Mouse (Mus musculus) left cerebral cortex, postnatal 10 days (tissue): ENCODE measurements at regions not wholly inside any gene's neighbourhood (a gene's known extent, or its start where the extent isn't known, plus 50 kb on each side); places are given as distances from the start of the nearest gene placed in this dataset.
A peak's percentile ranks its signal among the peaks of the same experiment; 100 is the strongest.

Source experiments
- DNase-seq, 2 experiments: peaks; one replicate each; pipeline ENCODE4 v3.0.0; 2021 to 2022; ENCODE audit warnings: low spot score in 2 of 2, mixed read lengths in 1 of 2; ENCODE audit errors: extremely low spot score in 1 of 2
- intact Hi-C: fragments of 180-260 bp; cut with DNase I; formaldehyde crosslinking; loops from one replicate; pipeline ENCODE4 v1.15.1; 2025

GRCm38 (mm10) chr12:13052845-13053623 is 111.3 kb upstream of the Mycn start:
- intact Hi-C loops: no loop called here
- DNase-seq: no peak

GRCm38 (mm10) chr12:13052164-13052563 is 110.5 kb upstream of the Mycn start:
- intact Hi-C loops: no loop called here
- DNase-seq: no peak

GRCm38 (mm10) chr12:13049659-13050058 is 107.9 kb upstream of the Mycn start:
- DNase-seq: peak in 1 of 2 experiments; percentile 33
- intact Hi-C loops: no loop called here

GRCm38 (mm10) chr12:13048168-13048727 is 106.5 kb upstream of the Mycn start:
- DNase-seq: peak in 1 of 2 experiments; percentile 42
- intact Hi-C loops: no loop called here

GRCm38 (mm10) chr12:13042934-13043333 is 101.2 kb upstream of the Mycn start:
- intact Hi-C loops: no loop called here
- DNase-seq: no peak

GRCm38 (mm10) chr12:13035108-13035741 is 93.5 kb upstream of the Mycn start:
- intact Hi-C loops: no loop called here
- DNase-seq: no peak

- intact Hi-C loops: no loop called here
- DNase-seq: no peak
Measured at GRCm38 (mm10) chr12:13030333-13030732, 88.6 kb upstream of the Mycn start.

GRCm38 (mm10) chr12:13028086-13028485 is 86.4 kb upstream of the Mycn start:
- no peak for DNase-seq
- intact Hi-C loops: no loop called here

GRCm38 (mm10) chr12:13026041-13026580 is 84.4 kb upstream of the Mycn start:
- intact Hi-C loops: no loop called here
- peak in 1 of 2 experiments; percentile 64 for DNase-seq

- no peak for DNase-seq
- intact Hi-C loops: no loop called here
Measured at GRCm38 (mm10) chr12:13024215-13024841, 82.6 kb upstream of the Mycn start.

- intact Hi-C loops: no loop called here
- no peak for DNase-seq
Measured at GRCm38 (mm10) chr12:13011023-13011761, 69.5 kb upstream of the Mycn start.

- no peak for DNase-seq
- intact Hi-C loops: no loop called here
Measured at GRCm38 (mm10) chr12:13010405-13010804, 68.7 kb upstream of the Mycn start.

- peak in 1 of 2 experiments; percentile 28 for DNase-seq
- intact Hi-C loops: no loop called here
Measured at GRCm38 (mm10) chr12:13009470-13009869, 67.8 kb upstream of the Mycn start.

- intact Hi-C loops: no loop called here
- no peak for DNase-seq
Measured at GRCm38 (mm10) chr12:13002703-13003102, 61.0 kb upstream of the Mycn start.

- no peak for DNase-seq
- intact Hi-C loops: no loop called here
Measured at GRCm38 (mm10) chr12:13002069-13002590, 60.4 kb upstream of the Mycn start.

- no peak for DNase-seq
- intact Hi-C loops: no loop called here
Measured at GRCm38 (mm10) chr12:12995974-12996361, 54.3 kb upstream of the Mycn start.

- intact Hi-C loops: no loop called here
- DNase-seq: peak in 1 of 2 experiments; percentile 24
Measured at GRCm38 (mm10) chr12:12995061-12995973, 53.6 kb upstream of the Mycn start.
